Mouse (Mus musculus) adrenal gland, postnatal 0 days (tissue): ENCODE measurements around the gene Tas2r106. TPM values are rescaled to one million over a fixed set of nuclear protein-coding genes. Genes with fewer than 3 reads are reported as not detected.

ENCODE experiments used
- polyA plus RNA-seq: library from polyadenylated mRNA; unstranded; fragments of >200 nt; fragmentation: Nextera tagmentation; extraction: Ambion mirVana; gene quantifications from 2 replicates; pipeline ENCODE4 v1.2.1, GENCODE M21; 2015

Tas2r106 gene
- polyA plus RNA-seq = not detected in 2 replicates

DNA sequence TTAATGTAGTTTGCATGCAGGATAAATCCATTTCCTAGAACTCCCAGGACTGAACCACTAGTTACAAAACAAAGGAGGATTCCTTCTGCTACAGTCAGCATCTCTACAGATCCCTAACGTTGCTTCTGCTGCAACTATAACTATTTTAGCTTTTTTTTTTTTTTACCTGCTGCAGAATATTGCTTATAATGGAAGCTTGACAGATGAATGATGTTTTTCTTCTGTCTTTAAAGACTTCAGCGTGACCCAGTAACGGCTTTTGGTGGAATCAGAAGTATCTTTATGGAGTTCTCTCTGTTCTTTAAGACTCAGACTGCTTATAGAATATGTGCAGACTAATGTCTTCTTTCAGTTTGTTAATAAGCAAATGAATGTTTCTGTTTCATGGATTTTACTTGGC is at the start of gene Tas2r106:
Gene Tas2r106, minus strand, starts transcription at position 101 of the 400 bp plus-strand sequence.

DNA sequence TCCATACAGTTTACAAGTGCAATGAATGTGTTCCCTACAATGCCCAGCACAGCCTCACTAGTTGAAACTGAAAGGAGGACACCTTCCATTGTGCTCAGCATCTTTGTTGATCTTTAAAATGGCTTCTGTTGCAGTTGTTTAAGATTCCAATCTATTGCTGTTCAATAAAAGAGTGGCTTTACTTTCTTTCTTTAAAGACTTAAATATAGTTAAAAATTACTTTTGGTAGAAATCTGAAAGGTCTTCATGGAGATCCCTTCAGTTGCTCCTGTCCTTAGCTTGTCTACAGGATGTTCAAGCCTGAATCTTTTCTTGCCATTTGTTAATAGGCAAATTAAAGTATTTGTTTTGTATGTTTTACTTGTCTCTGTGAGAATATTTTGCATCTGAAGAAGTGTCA is 11.3 kb upstream of the Tas2r106 start, which contains the start of gene Tas2r114:
Gene Tas2r114, minus strand, starts transcription at position 101 of the 400 bp plus-strand sequence.

DNA sequence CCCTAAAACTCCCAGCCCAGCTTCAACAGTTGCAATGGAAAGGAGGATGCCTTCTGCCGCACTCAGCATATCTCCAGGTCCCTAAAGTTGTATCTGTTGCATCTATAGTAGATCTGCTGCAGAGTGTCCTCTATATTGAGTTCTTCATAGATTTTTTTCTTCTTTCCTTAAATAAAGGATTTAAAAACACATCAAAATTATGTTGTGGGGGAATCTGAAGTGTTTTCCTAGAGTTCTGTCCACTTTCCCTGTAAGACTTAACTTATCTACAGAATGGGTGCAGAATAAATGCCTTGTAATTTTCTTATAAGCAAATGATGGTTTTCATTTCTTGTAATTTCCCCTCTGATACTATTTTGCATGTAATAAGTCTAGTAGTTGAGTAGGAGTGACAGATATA is 8.7 kb upstream of the Tas2r106 start, which contains the start of gene Tas2r105:
Gene Tas2r105, minus strand, starts transcription at position 101 of the 400 bp plus-strand sequence.

DNA sequence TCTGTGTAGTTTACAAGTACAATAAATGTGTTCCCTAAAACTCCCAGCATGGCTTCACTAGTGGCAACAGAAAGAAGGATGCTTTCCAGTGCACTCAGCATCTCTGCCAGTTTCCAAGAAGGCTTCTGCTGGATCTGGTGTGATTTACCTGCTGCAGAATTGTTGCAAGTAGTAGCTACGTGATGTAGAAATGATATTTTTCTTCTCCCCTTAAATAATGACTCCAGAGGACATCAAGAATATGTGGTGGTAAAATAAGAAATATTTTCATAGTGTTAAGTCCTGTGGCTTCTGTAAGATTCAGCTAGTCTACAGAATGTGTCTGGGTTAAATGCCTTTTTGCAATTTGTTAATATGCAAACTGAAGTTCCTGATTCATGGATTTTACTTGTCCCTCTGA is 7.0 kb upstream of the Tas2r106 start, which contains the start of gene Tas2r104:
Gene Tas2r104, minus strand, starts transcription at position 101 of the 400 bp plus-strand sequence.

DNA sequence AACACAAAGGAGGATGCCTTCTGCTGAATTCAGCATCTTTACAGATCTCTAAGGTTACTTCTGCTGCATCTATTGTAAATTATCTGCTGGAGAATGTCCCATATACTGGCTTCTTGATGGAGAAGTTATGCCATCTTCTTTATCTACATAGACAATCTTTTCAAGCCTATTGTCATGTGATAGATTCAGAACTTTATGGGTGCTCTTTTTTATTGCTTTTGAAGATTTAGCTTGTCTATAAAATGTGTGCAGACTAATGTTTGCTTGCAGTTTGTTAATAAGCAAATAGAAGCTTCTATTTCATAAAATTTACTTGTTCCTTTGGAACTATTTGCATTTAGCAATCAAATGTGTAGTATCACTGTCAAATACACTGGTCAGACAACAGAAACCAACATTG is 18.6 kb downstream of the Tas2r106 start, which contains the start of gene Tas2r107:
Gene Tas2r107, minus strand, starts transcription at position 101 of the 400 bp plus-strand sequence.

DNA sequence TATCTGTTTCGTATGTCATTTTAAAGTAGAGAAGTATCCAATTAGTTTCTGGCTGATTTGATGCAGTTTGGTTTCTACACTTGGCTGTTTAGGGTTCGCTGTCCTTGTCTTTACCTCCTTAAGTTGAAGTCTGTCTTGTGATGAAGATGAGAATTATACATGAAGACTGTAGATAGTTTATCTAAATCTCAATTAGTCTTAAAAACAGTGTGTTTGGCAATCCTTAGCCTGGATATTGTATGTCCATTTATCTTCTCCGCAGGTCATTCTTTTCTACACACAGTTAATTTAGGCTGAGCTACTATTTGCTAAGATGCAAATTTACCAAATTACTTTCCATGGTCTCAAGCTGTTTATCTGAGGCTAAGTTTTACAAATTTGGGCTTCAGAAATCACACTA is 47.9 kb downstream of the Tas2r106 start, which contains the start of gene Tas2r130:
Gene Tas2r130, minus strand, starts transcription at position 101 of the 400 bp plus-strand sequence.

Other genes starting within 250 kb of the Tas2r106 start
- gene 5430401F13Rik, start 192.5 kb downstream of the Tas2r106 start, polyA plus RNA-seq = not detected in 2 replicates
- gene Gm6619, start 192.5 kb downstream of the Tas2r106 start, polyA plus RNA-seq = not detected in 2 replicates
- not detected in 2 replicates for gene Tas2r130, start 48.0 kb downstream of the Tas2r106 start, polyA plus RNA-seq
- not detected in 2 replicates for gene Tas2r107, start 18.7 kb downstream of the Tas2r106 start, polyA plus RNA-seq
- not detected in 2 replicates for gene Tas2r104, start 6.9 kb upstream of the Tas2r106 start, polyA plus RNA-seq
- not detected in 2 replicates for gene Tas2r105, start 8.6 kb upstream of the Tas2r106 start, polyA plus RNA-seq
- gene Tas2r114, start 11.2 kb upstream of the Tas2r106 start, polyA plus RNA-seq = not detected in 2 replicates